Mouse (Mus musculus) liver, adult 2 months (tissue): Measurements from ENCODE around the gene Nqo2. TPM values are rescaled to one million over a fixed set of nuclear protein-coding genes. Genes with fewer than 3 reads are reported as not detected.

Source experiments
- DNase-seq: peaks from one replicate; pipeline ENCODE4 v3.0.0-alpha.2; 2011; ENCODE audit warnings: low read depth, low spot score; ENCODE audit errors: extremely low read depth
- H3K27ac ChIP-seq: fragments of 200-500 bp; replicated peaks from 2 replicates; pipeline ENCODE4 v1.5.1; 2012; ENCODE audit warnings: low read depth, mild to moderate bottlenecking, control low read depth, inconsistent platforms, low read length; ENCODE audit not compliant: insufficient read depth
- H3K27me3 ChIP-seq: fragments of 200-500 bp; 2 replicates; pipeline ENCODE4 v1.6.1; 2012; ENCODE audit warnings: mild to moderate bottlenecking, moderate library complexity, low read length, inconsistent platforms; ENCODE audit not compliant: control insufficient read depth, insufficient read depth
- H3K36me3 ChIP-seq: fragments of 200-500 bp; 2 replicates; pipeline ENCODE4 v1.6.1; 2012; ENCODE audit warnings: low read length, inconsistent platforms; ENCODE audit not compliant: control insufficient read depth, insufficient read depth
- H3K4me1 ChIP-seq: fragments of 200-500 bp; 2 replicates; pipeline ENCODE4 v1.6.1; 2011; ENCODE audit warnings: low read length; ENCODE audit not compliant: control insufficient read depth, insufficient read depth
- H3K4me3 ChIP-seq: fragments of 200-500 bp; 2 replicates; pipeline ENCODE4 v1.5.1; 2011; ENCODE audit warnings: low read depth, mild to moderate bottlenecking, control low read depth, low read length, moderate library complexity; ENCODE audit not compliant: insufficient read depth
- H3K79me2 ChIP-seq: fragments of 200-500 bp; 2 replicates; pipeline ENCODE4 v1.6.1; 2012; ENCODE audit warnings: inconsistent platforms, mild to moderate bottlenecking, low read length, moderate library complexity; ENCODE audit not compliant: control insufficient read depth, insufficient read depth
- H3K9ac ChIP-seq: fragments of 200-500 bp; 2 replicates; pipeline ENCODE4 v1.6.1; 2012; ENCODE audit warnings: low read depth, mild to moderate bottlenecking, control low read depth, inconsistent platforms, low read length
- CTCF ChIP-seq: fragments of 200-500 bp; IDR thresholded peaks from 2 replicates; pipeline ENCODE4 v1.5.1; 2011; ENCODE audit warnings: low read depth, low read length, control low read depth
- POLR2A ChIP-seq: fragments of 200-500 bp; IDR thresholded peaks from 2 replicates; pipeline ENCODE4 v1.6.1; 2011; ENCODE audit warnings: low read length, control low read depth; ENCODE audit not compliant: insufficient read depth; ENCODE audit errors: extremely low read depth
- WGBS: fragments of 180-500 bp; shearing (Covaris S2); methylation state at CpG from one replicate; pipeline ENCODE4 v1.1.7; 2018; 5-methylcytosine and 5-hydroxymethylcytosine counted together
- polyA plus RNA-seq: library from polyadenylated mRNA; depleted of rRNA; stranded (reverse); fragments of >200 nt; gene quantifications from 2 replicates; pipeline ENCODE4 v1.2.3, GENCODE M21; 2012; rRNA removed
- total RNA-seq: library from RNA; depleted of rRNA; stranded (reverse); fragments of >200 nt; gene quantifications from 2 replicates; pipeline ENCODE4 v1.2.3, GENCODE M21; 2014; rRNA removed

Gene Nqo2
- total RNA-seq (81.7 and 105 TPM in 2 replicates), polyA plus RNA-seq (32.7 and 46.0 TPM in 2 replicates)

GRCm38 (mm10) chr13:33964206-33965046 lies at the start of gene Nqo2:
Gene Nqo2, plus strand, starts transcription at chr13:33964687.
- WGBS: under 1% methylated on average over 22 of the region's 22 CpGs

GRCm38 (mm10) chr13:33921041-33921440 lies 43.4 kb upstream of the Nqo2 start:
- no peak for DNase-seq
- no peak overlapping the region for H3K27ac ChIP-seq
- H3K9ac ChIP-seq: no peak overlapping the region
- H3K4me3 ChIP-seq: no peak overlapping the region
- no peaks in the 10 kb centered on the region for H3K27me3 ChIP-seq
- peaks cover 11% of the 10 kb centered on the region for H3K36me3 ChIP-seq
- TF ChIP-seq POLR2A: no peak
- TF ChIP-seq CTCF: no peak
- 95% methylated on average over 6 of the region's 6 CpGs for WGBS
- H3K4me1 ChIP-seq: no peaks in the 10 kb centered on the region
- H3K79me2 ChIP-seq: no peaks in the 10 kb centered on the region

More at GRCm38 (mm10) chr13:33964206-33965046, at the start of gene Nqo2:
- Histone ChIP-seq H3K36me3 (peaks cover 9% of the 10 kb centered on the region), H3K4me3 (peak within 1 kb of the TSS; percentile 68), H3K79me2 (peaks cover 8% of the 10 kb centered on the region; the same call in 1 of the 2 replicates), H3K4me1 (peaks cover 10% of the 10 kb centered on the region), H3K27me3 (no peaks in the 10 kb centered on the region), H3K9ac (peak within 1 kb of the TSS; percentile 65), H3K27ac (peak within 1 kb of the TSS; percentile 85)
- no peak for TF ChIP-seq CTCF
- peak; percentile 57; the same call in 1 of the 2 replicates for TF ChIP-seq POLR2A
- peak; percentile 94 for DNase-seq

- no peak overlapping the region for H3K9ac ChIP-seq
- TF ChIP-seq CTCF (no peak), POLR2A (no peak)
- no peaks in the 10 kb centered on the region for H3K4me1 ChIP-seq
- H3K36me3 ChIP-seq: peaks cover 10% of the 10 kb centered on the region
- no peak overlapping the region for H3K4me3 ChIP-seq
- no peak overlapping the region for H3K27ac ChIP-seq
- WGBS: 67% methylated on average over 5 of the region's 5 CpGs
- no peak for DNase-seq
- no peaks in the 10 kb centered on the region for H3K27me3 ChIP-seq
- H3K79me2 ChIP-seq: no peaks in the 10 kb centered on the region
Observed at GRCm38 (mm10) chr13:33921699-33922098, 42.8 kb upstream of the Nqo2 start.

GRCm38 (mm10) chr13:33930281-33930680 lies 34.2 kb upstream of the Nqo2 start:
- Histone ChIP-seq H3K27me3 (no peaks in the 10 kb centered on the region), H3K4me3 (no peak overlapping the region), H3K79me2 (no peaks in the 10 kb centered on the region; the same call in 1 of the 2 replicates), H3K36me3 (no peaks in the 10 kb centered on the region; the same call in none of the 2 replicates), H3K9ac (no peak overlapping the region), H3K27ac (no peak overlapping the region), H3K4me1 (peaks cover 6% of the 10 kb centered on the region)
- 87% methylated on average over 2 of the region's 2 CpGs for whole genome bisulfite sequencing
- no peak for DNase-seq
- no peak for TF ChIP-seq CTCF
- TF ChIP-seq POLR2A: no peak

GRCm38 (mm10) chr13:33930912-33931311 lies 33.6 kb upstream of the Nqo2 start:
- DNase-seq: no peak
- Histone ChIP-seq H3K27ac (no peak overlapping the region), H3K9ac (no peak overlapping the region), H3K4me1 (peaks cover 6% of the 10 kb centered on the region), H3K27me3 (no peaks in the 10 kb centered on the region), H3K36me3 (no peaks in the 10 kb centered on the region; the same call in none of the 2 replicates), H3K4me3 (no peak overlapping the region), H3K79me2 (no peaks in the 10 kb centered on the region; the same call in 1 of the 2 replicates)
- WGBS: 79% methylated on average over 3 of the region's 3 CpGs
- TF ChIP-seq POLR2A (no peak), CTCF (no peak)
